Mouse (Mus musculus): ENCODE measurements at regions not wholly inside any gene's neighbourhood (a gene's known extent, or its start where the extent isn't known, plus 50 kb on each side); places are given as distances from the start of the nearest gene placed in this dataset.
"Not testable (repeated sequence)": the region's sequence is repeated elsewhere in the genome, so short reads cannot be mapped to it uniquely, and the experiment has no call there.

- no peak for ATAC-seq
These were observed 466.5 kb downstream of the Lrfn5 start for GRCm38 (mm10) chr12:61989471-61989870.

GRCm38 (mm10) chr12:61993858-61994257 is 470.9 kb downstream of the Lrfn5 start:
- ATAC-seq: not testable (repeated sequence)

GRCm38 (mm10) chr12:61994294-61994693 is 471.3 kb downstream of the Lrfn5 start:
- peak; percentile 82 for ATAC-seq

- ATAC-seq: no peak
These were observed 490.4 kb downstream of the Lrfn5 start for GRCm38 (mm10) chr12:62013351-62013750.

GRCm38 (mm10) chr12:62017676-62018075 is 494.7 kb downstream of the Lrfn5 start:
- not testable (repeated sequence) for ATAC-seq
